19 mouse cellular contexts compared by ENCODE assay signal in genomic region chr7:49804638-49805165, GRCm38 (mm10). TPM values are rescaled to one million over a fixed set of nuclear protein-coding genes. Genes with fewer than 3 reads are reported as not detected.
DNase-seq lines count a peak whose midpoint lies in the region; ATAC-seq and TF ChIP-seq lines count a peak whose summit lies in the region.
"Had no signal": no experiment of that assay in that cellular context is flagged by ENCODE, and none has a peak within 500 bp of the region (broad histone marks: within the 10 kb centered on the region; RNA-seq: fewer than 3 reads in every experiment).

No protein-coding gene starts in this region.

- TF ChIP-seq EP300 in liver, postnatal 0 days (IDR thresholded peaks at IDR 0.05; ENCODE audit: low read depth): no peak

- no peaks in the 10 kb centered on the region for H3K9me3 ChIP-seq in forebrain, postnatal 0 days (ENCODE audit: low read length)
- H3K9me3 ChIP-seq in forebrain, embryonic 12.5 days: no peaks in the 10 kb centered on the region
- no peaks in the 10 kb centered on the region for H3K9me3 ChIP-seq in heart, embryonic 14.5 days (ENCODE audit: control insufficient read depth, low read length)
- H3K9me3 ChIP-seq in liver, embryonic 11.5 days (ENCODE audit: control insufficient read depth, low read length): no peaks in the 10 kb centered on the region
- no peaks in the 10 kb centered on the region for H3K9me3 ChIP-seq in liver, postnatal 0 days (ENCODE audit: low read length)
- H3K9me3 ChIP-seq in liver, embryonic 13.5 days (replicated peaks): no peaks in the 10 kb centered on the region
- H3K9me3 ChIP-seq: embryonic facial prominence, embryonic 13.5 days; forebrain, embryonic 13.5 days; hindbrain, embryonic 13.5 days had no signal

- H3K4me3 ChIP-seq in forebrain, postnatal 0 days (ENCODE audit: low read depth, low read length): no peak overlapping the region
- H3K4me3 ChIP-seq in forebrain, embryonic 12.5 days (replicated peaks): no peak overlapping the region
- H3K4me3 ChIP-seq in heart, embryonic 14.5 days (ENCODE audit: control insufficient read depth in 1 of 2, insufficient read depth in 1 of 2, low read depth in 1 of 2, low read length in 2 of 2): no peak overlapping the region
- no peak overlapping the region for H3K4me3 ChIP-seq in liver, embryonic 11.5 days (ENCODE audit: low read depth, low read length)
- H3K4me3 ChIP-seq in liver, postnatal 0 days (ENCODE audit: low read depth, low read length): no peak overlapping the region
- H3K4me3 ChIP-seq in liver, embryonic 13.5 days (replicated peaks): no peak overlapping the region
- H3K4me3 ChIP-seq: embryonic facial prominence, embryonic 13.5 days; forebrain, embryonic 13.5 days; hindbrain, embryonic 13.5 days had no signal

- H3K4me2 ChIP-seq in forebrain, postnatal 0 days (ENCODE audit: low read depth): no peak overlapping the region
- no peak overlapping the region for H3K4me2 ChIP-seq in forebrain, embryonic 12.5 days
- no peak overlapping the region for H3K4me2 ChIP-seq in heart, embryonic 14.5 days (ENCODE audit: low read length)
- H3K4me2 ChIP-seq in liver, embryonic 11.5 days: no peak overlapping the region
- H3K4me2 ChIP-seq in liver, postnatal 0 days (ENCODE audit: low read depth, low read length): no peak overlapping the region
- H3K4me2 ChIP-seq in liver, embryonic 13.5 days: no peak overlapping the region
- H3K4me2 ChIP-seq: embryonic facial prominence, embryonic 13.5 days; forebrain, embryonic 13.5 days; hindbrain, embryonic 13.5 days had no signal

- H3K9ac ChIP-seq in forebrain, postnatal 0 days: no peak overlapping the region
- no peak overlapping the region for H3K9ac ChIP-seq in forebrain, embryonic 12.5 days
- no peak overlapping the region for H3K9ac ChIP-seq in heart, embryonic 14.5 days (ENCODE audit: low read length)
- no peak overlapping the region for H3K9ac ChIP-seq in liver, embryonic 11.5 days (ENCODE audit: low read depth, low read length)
- no peak overlapping the region for H3K9ac ChIP-seq in liver, postnatal 0 days (replicated peaks)
- no peak overlapping the region for H3K9ac ChIP-seq in liver, embryonic 13.5 days
- H3K9ac ChIP-seq: embryonic facial prominence, embryonic 13.5 days; forebrain, embryonic 13.5 days; hindbrain, embryonic 13.5 days had no signal

- peak; percentile 62 for ATAC-seq in forebrain, postnatal 0 days
- no peak for ATAC-seq in forebrain, embryonic 12.5 days (ENCODE audit: low FRiP score)
- no peak for ATAC-seq in heart, embryonic 14.5 days (ENCODE audit: insufficient number of reproducible peaks, insufficient read depth, low FRiP score, low read depth)
- peak; percentile 64 for ATAC-seq in liver, embryonic 11.5 days (replicated peaks; ENCODE audit: low FRiP score)
- ATAC-seq in liver, postnatal 0 days: no peak
- peak; percentile 50; the same call in 1 of the 2 replicates for ATAC-seq in liver, embryonic 13.5 days (ENCODE audit: low read depth)
- no peak for ATAC-seq in frontal cortex, adult (ENCODE audit: low TSS enrichment)
- ATAC-seq: activated CD4-positive, CD25-positive, alpha-beta regulatory T cell, adult 4 months; forebrain, embryonic 13.5 days; hindbrain, postnatal 0 days; Patski had no signal

- 68% methylated on average over 5 of the region's 5 CpGs for WGBS in forebrain, postnatal 0 days
- 84% methylated on average over 5 of the region's 5 CpGs for WGBS in forebrain, embryonic 12.5 days
- WGBS in heart, embryonic 14.5 days: 39% methylated on average over 5 of the region's 5 CpGs
- 52% methylated on average over 5 of the region's 5 CpGs for WGBS in liver, embryonic 11.5 days
- WGBS in liver, postnatal 0 days (ENCODE audit: insufficient replicate concordance): 47% methylated on average over 5 of the region's 5 CpGs
- 33% methylated on average over 5 of the region's 5 CpGs for WGBS in liver, embryonic 13.5 days (ENCODE audit: insufficient replicate concordance)

- TF ChIP-seq CTCF in forebrain, postnatal 0 days (IDR thresholded peaks at IDR 0.05; ENCODE audit: low read depth): no peak
- TF ChIP-seq CTCF in liver, postnatal 0 days (IDR thresholded peaks at IDR 0.05; ENCODE audit: low read depth): no peak

- H3K36me3 ChIP-seq in forebrain, postnatal 0 days (ENCODE audit: insufficient read depth): peaks cover 36% of the 10 kb centered on the region; the same call in 1 of the 2 replicates
- H3K36me3 ChIP-seq in forebrain, embryonic 12.5 days (replicated peaks): peaks cover 29% of the 10 kb centered on the region
- H3K36me3 ChIP-seq in heart, embryonic 14.5 days (ENCODE audit: control insufficient read depth, insufficient read depth, low read length): peaks cover 41% of the 10 kb centered on the region
- peaks cover 16% of the 10 kb centered on the region for H3K36me3 ChIP-seq in liver, embryonic 11.5 days (ENCODE audit: control insufficient read depth, insufficient read depth, low read length)
- peaks cover 47% of the 10 kb centered on the region for H3K36me3 ChIP-seq in liver, postnatal 0 days (replicated peaks; ENCODE audit: insufficient read depth, low read length)
- H3K36me3 ChIP-seq in liver, embryonic 13.5 days: peaks cover 55% of the 10 kb centered on the region

- DNase-seq in forebrain, postnatal 0 days: no peak
- no peak for DNase-seq in heart, postnatal 4 days
- DNase-seq in liver, embryonic 11.5 days (ENCODE audit: low spot score): no peak
- no peak for DNase-seq in liver, postnatal 0 days
- DNase-seq in liver, embryonic 13.5 days: no peak
- DNase-seq: adrenal gland, postnatal 14 days; cerebellum, adult 11-12 months; cerebellum, adult 9-10 months; cerebellum, postnatal 36 days; gastrocnemius, postnatal 14 days had no signal

- no peaks in the 10 kb centered on the region for H3K4me1 ChIP-seq in forebrain, postnatal 0 days (ENCODE audit: insufficient read depth)
- H3K4me1 ChIP-seq in forebrain, embryonic 12.5 days: no peaks in the 10 kb centered on the region
- peaks cover 4 to 9% of the 10 kb centered on the region in 2 experiments; a peak in 2 of 4 replicates for H3K4me1 ChIP-seq in heart, embryonic 14.5 days (ENCODE audit: control insufficient read depth in 2 of 2, insufficient read depth in 2 of 2, low read length in 2 of 2)
- peaks cover 13% of the 10 kb centered on the region; the same call in 1 of the 2 replicates for H3K4me1 ChIP-seq in liver, embryonic 11.5 days (replicated peaks; ENCODE audit: control insufficient read depth, insufficient read depth, low read length)
- H3K4me1 ChIP-seq in liver, postnatal 0 days (ENCODE audit: insufficient read depth): peaks cover 4% of the 10 kb centered on the region; the same call in 1 of the 2 replicates
- peaks cover 35% of the 10 kb centered on the region for H3K4me1 ChIP-seq in liver, embryonic 13.5 days (replicated peaks)
- H3K4me1 ChIP-seq: forebrain, embryonic 13.5 days had no signal

- H3K27ac ChIP-seq in forebrain, postnatal 0 days (ENCODE audit: low read depth, low read length): peak overlapping the region; percentile 51; the same call in 1 of the 2 replicates
- no peak overlapping the region for H3K27ac ChIP-seq in forebrain, embryonic 12.5 days
- H3K27ac ChIP-seq in heart, embryonic 14.5 days (replicated peaks in 1 of 2; ENCODE audit: control insufficient read depth in 1 of 2, insufficient read depth in 1 of 2, low read depth in 2 of 2, low read length in 2 of 2): peak overlapping the region; percentile 22 to 34; a peak in 1 of 4 replicates
- no peak overlapping the region for H3K27ac ChIP-seq in liver, embryonic 11.5 days (ENCODE audit: low read depth, low read length)
- H3K27ac ChIP-seq in liver, postnatal 0 days (ENCODE audit: low read depth): no peak overlapping the region
- H3K27ac ChIP-seq in liver, embryonic 13.5 days: no peak overlapping the region
- H3K27ac ChIP-seq: embryonic facial prominence, embryonic 13.5 days; forebrain, embryonic 13.5 days; hindbrain, embryonic 13.5 days; hindbrain, postnatal 0 days had no signal

- H3K27me3 ChIP-seq in forebrain, postnatal 0 days (ENCODE audit: insufficient read depth, low read length): no peaks in the 10 kb centered on the region
- no peaks in the 10 kb centered on the region for H3K27me3 ChIP-seq in forebrain, embryonic 12.5 days
- H3K27me3 ChIP-seq in heart, embryonic 14.5 days (ENCODE audit: control insufficient read depth, insufficient read depth, low read length): no peaks in the 10 kb centered on the region
- H3K27me3 ChIP-seq in liver, embryonic 11.5 days (replicated peaks; ENCODE audit: control insufficient read depth, insufficient read depth, low read length): no peaks in the 10 kb centered on the region
- H3K27me3 ChIP-seq in liver, postnatal 0 days (ENCODE audit: insufficient read depth, low read length): no peaks in the 10 kb centered on the region
- H3K27me3 ChIP-seq in liver, embryonic 13.5 days: no peaks in the 10 kb centered on the region
- H3K27me3 ChIP-seq: embryonic facial prominence, embryonic 13.5 days; forebrain, embryonic 13.5 days; hindbrain, embryonic 13.5 days; Patski had no signal

RNA-seq across cellular contexts. Expression of gene Prmt3, which starts 26.6 kb away (rescaled TPM):
- 55.5 and 60.6 TPM in 2 replicates for total RNA-seq in forebrain, postnatal 0 days (2014; rRNA removed)
- polyA plus RNA-seq in forebrain, postnatal 0 days (2015; fragmentation: Nextera tagmentation; extraction: Ambion mirVana): 41.4 and 42.3 TPM in 2 replicates
- polyA plus RNA-seq in forebrain, embryonic 12.5 days (2016; fragmentation: Nextera tagmentation; extraction: Ambion mirVana): 55.1 and 60.1 TPM in 2 replicates
- 45.7 and 48.4 TPM in 2 replicates for polyA plus RNA-seq in heart, embryonic 14.5 days (2014; fragmentation: Nextera tagmentation; extraction: Ambion mirVana)
- 10 to 100 TPM; 21.9 to 22.2 TPM for total RNA-seq in heart, postnatal 4 days (2021)
- polyA plus RNA-seq in liver, embryonic 11.5 days (2014; fragmentation: Nextera tagmentation; extraction: Ambion mirVana): 65.0 and 71.6 TPM in 2 replicates
- polyA plus RNA-seq in liver, postnatal 0 days (2015; fragmentation: Nextera tagmentation; extraction: Ambion mirVana): 14.6 and 16.2 TPM in 2 replicates
- polyA plus RNA-seq in liver, embryonic 13.5 days (2015; fragmentation: Nextera tagmentation; extraction: Ambion mirVana): 32.3 and 36.4 TPM in 2 replicates

RNA-seq across cellular contexts. Expression of gene Htatip2, which starts 45.8 kb away (rescaled TPM):
- 1.1 and 1.6 TPM in 2 replicates for total RNA-seq in forebrain, postnatal 0 days (2014; rRNA removed)
- 4.7 and 5.5 TPM in 2 replicates for polyA plus RNA-seq in forebrain, postnatal 0 days (2015; fragmentation: Nextera tagmentation; extraction: Ambion mirVana)
- 2.9 and 3.6 TPM in 2 replicates for polyA plus RNA-seq in forebrain, embryonic 12.5 days (2016; fragmentation: Nextera tagmentation; extraction: Ambion mirVana)
- polyA plus RNA-seq in heart, embryonic 14.5 days (2014; fragmentation: Nextera tagmentation; extraction: Ambion mirVana): 14.9 TPM in 2 replicates
- 1 to 10 TPM; 5.5 to 6.1 TPM for total RNA-seq in heart, postnatal 4 days (2021)
- 26.1 and 30.1 TPM in 2 replicates for polyA plus RNA-seq in liver, embryonic 11.5 days (2014; fragmentation: Nextera tagmentation; extraction: Ambion mirVana)
- polyA plus RNA-seq in liver, postnatal 0 days (2015; fragmentation: Nextera tagmentation; extraction: Ambion mirVana): 56.7 and 65.5 TPM in 2 replicates
- 39.0 and 40.6 TPM in 2 replicates for polyA plus RNA-seq in liver, embryonic 13.5 days (2015; fragmentation: Nextera tagmentation; extraction: Ambion mirVana)
- polyA plus RNA-seq: Patski had no signal

Comparison
In these comparisons a context has a peak if more than half of its experiments do, and no peak if none do; other contexts are left out.
1. ATAC-seq: peak in forebrain, postnatal 0 days (single experiment), liver, embryonic 11.5 days (single experiment) and liver, embryonic 13.5 days (single experiment); none in forebrain, embryonic 12.5 days (single experiment), heart, embryonic 14.5 days (single experiment), liver, postnatal 0 days (single experiment) and frontal cortex, adult (single experiment).
2. H3K27ac ChIP-seq: peak in forebrain, postnatal 0 days (single experiment) and heart, embryonic 14.5 days (2 of 2); none in forebrain, embryonic 12.5 days (single experiment), liver, embryonic 11.5 days (single experiment), liver, postnatal 0 days (single experiment) and liver, embryonic 13.5 days (single experiment).